Mouse (Mus musculus) embryonic fibroblast, embryonic 13.5 days (primary cell): ENCODE measurements around the gene Vwf. TPM values are rescaled to one million over a fixed set of nuclear protein-coding genes. Genes with fewer than 3 reads are reported as not detected.

Experiments
- H3K27ac ChIP-seq: 2 replicates; pipeline ENCODE4 v1.5.1; 2012; ENCODE audit warnings: low read length, control low read depth, inconsistent platforms; ENCODE audit not compliant: insufficient read depth
- H3K4me1 ChIP-seq: 2 replicates; pipeline ENCODE4 v1.6.1; 2011; ENCODE audit warnings: low read length; ENCODE audit not compliant: control insufficient read depth, insufficient read depth
- H3K4me3 ChIP-seq: 2 replicates; pipeline ENCODE4 v1.5.1; 2011; ENCODE audit warnings: mild to moderate bottlenecking, control low read depth, low read length; ENCODE audit not compliant: insufficient read depth
- CTCF ChIP-seq: IDR thresholded peaks from 2 replicates; pipeline ENCODE4 v1.5.1; 2011; ENCODE audit warnings: mild to moderate bottlenecking, control low read depth, low read length, moderate library complexity, borderline replicate concordance; ENCODE audit not compliant: insufficient read depth
- POLR2A ChIP-seq: IDR thresholded peaks from 2 replicates; pipeline ENCODE4 v1.6.1; 2011; ENCODE audit warnings: low read depth, mild to moderate bottlenecking, control low read depth, low read length, moderate library complexity
- polyA plus RNA-seq: library from polyadenylated mRNA; stranded (reverse); fragments of >200 nt; gene quantifications from 2 replicates; pipeline ENCODE4 v1.2.4, GENCODE M21; 2011; ENCODE audit warnings: low read depth; ENCODE audit not compliant: missing spikeins, insufficient read length

Vwf gene
- polyA plus RNA-seq, 1 experiment: not detected

DNA sequence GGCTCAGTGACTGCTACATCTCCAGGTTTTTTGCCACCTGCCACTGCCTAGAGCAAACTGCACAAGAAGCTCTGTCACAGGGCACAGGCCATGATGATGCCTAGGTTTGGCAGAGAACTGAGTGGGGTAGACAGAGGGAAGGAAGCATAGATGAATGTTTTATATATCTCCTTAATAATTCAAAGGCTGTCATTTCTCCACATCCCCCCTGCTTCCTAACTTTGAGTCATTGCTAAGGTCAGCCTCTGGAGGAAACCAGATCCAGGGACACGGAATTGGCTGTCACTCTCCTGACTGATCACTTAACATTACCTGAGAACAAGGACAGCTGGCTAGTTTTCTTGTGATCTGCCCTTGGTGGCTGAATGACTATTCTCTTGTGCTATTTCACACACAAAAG is 141.4 kb downstream of the Vwf start:
- Histone ChIP-seq H3K27ac (no peak overlapping the region), H3K4me1 (peaks cover 2% of the 10 kb centered on the region; the same call in 1 of the 2 replicates), H3K4me3 (no peak overlapping the region)
- TF ChIP-seq POLR2A (no peak), CTCF (no peak)

DNA sequence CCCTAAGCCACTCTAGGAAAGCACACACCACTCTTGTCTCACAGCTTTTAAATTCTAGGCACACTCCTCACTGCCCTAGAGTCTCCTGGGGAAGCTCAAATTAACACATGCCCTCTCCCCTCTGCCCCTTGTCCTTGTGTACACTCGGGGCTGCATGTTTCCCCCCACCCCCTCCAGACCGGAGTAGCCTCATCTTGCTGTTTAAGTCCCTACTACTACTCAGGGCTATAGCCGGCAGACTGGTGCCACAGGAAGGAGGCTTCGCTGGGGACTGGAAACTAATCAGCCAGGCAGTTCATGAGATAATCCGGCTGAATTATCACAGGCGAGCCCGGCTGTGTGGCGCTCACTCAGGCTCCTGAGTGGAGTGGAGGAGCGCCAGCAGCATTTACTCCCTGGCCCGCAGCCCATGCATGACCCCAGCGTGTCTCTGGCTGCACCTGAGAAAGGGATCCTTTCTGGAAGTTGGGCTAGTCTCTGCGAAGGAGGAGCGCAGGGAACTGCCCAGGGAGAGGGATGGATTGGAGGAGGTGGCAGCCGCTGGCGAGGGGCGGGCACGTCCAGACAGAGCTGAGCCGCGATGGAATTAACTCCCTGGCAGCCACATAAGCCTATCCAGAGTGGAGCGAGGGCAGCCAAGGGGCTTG is 143.6 kb downstream of the Vwf start, which contains the start of gene Ano2:
Ano2 (plus strand) TSS at position 363 of the 647 bp plus-strand sequence.
- Histone ChIP-seq H3K4me1 (peaks cover 2% of the 10 kb centered on the region; the same call in 1 of the 2 replicates), H3K4me3 (no peak within 1 kb of the TSS), H3K27ac (no peak within 1 kb of the TSS)
- no peak for TF ChIP-seq POLR2A
- TF ChIP-seq CTCF: no peak

- Histone ChIP-seq H3K4me1 (no peaks in the 10 kb centered on the region), H3K27ac (no peak overlapping the region), H3K4me3 (no peak overlapping the region)
- TF ChIP-seq CTCF: no peak
- TF ChIP-seq POLR2A: no peak
These were observed 154.6 kb downstream of the Vwf start for GRCm38 (mm10) chr6:125701146-125701545.

- no peak overlapping the region for H3K4me3 ChIP-seq
- no peak for TF ChIP-seq POLR2A
- no peak overlapping the region for H3K27ac ChIP-seq
- no peaks in the 10 kb centered on the region for H3K4me1 ChIP-seq
These were observed 164.7 kb downstream of the Vwf start for GRCm38 (mm10) chr6:125711261-125711660.

DNA sequence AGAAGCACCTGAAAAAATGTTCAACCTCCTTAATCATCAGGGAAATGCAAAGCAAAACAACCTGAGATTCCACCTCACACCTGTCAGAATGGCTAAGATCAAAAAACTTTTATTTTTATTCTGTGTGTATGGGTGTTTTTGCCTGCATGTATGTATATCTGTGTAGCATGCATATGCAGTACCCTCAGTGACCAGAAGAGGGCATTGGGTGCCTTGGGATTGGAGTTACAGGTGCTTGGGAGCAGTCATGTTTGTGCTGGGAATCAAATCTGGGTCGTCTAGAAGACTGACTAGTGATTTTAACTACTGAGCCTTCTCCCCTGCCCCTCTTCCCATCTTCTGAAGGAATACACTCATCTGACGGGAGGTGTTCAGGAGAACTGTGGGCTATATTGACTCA is 179.8 kb downstream of the Vwf start:
- Histone ChIP-seq H3K27ac (no peak overlapping the region), H3K4me3 (no peak overlapping the region), H3K4me1 (no peaks in the 10 kb centered on the region)
- TF ChIP-seq POLR2A (no peak), CTCF (no peak)

DNA sequence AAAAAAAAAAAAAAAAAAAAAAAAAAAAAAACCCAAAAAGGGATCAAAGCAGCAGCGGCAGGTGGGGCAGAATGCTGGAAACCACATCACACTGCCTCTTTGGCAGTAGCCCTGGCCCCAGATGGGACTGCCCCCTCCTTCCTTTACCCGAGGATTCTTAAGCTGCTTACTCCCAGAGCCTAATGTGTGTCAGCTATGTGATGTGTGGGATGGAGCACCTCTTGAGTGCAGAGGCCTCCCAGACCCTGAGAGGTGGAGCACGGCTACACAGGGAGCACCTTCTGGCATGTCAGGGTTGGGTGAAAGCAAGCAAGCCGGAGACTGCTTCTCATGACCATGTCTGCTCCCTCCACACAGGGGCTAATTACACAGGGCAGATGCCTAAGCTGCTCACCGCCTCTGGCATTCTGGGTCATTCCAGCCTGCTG is 180.9 kb downstream of the Vwf start:
- TF ChIP-seq POLR2A (no peak), CTCF (no peak)
- H3K4me1 ChIP-seq: no peaks in the 10 kb centered on the region
- H3K27ac ChIP-seq: no peak overlapping the region
- H3K4me3 ChIP-seq: no peak overlapping the region

GRCm38 (mm10) chr6:125729471-125729870 is 182.9 kb downstream of the Vwf start:
- TF ChIP-seq CTCF (no peak), POLR2A (no peak)
- no peaks in the 10 kb centered on the region for H3K4me1 ChIP-seq
- no peak overlapping the region for H3K27ac ChIP-seq
- no peak overlapping the region for H3K4me3 ChIP-seq

DNA sequence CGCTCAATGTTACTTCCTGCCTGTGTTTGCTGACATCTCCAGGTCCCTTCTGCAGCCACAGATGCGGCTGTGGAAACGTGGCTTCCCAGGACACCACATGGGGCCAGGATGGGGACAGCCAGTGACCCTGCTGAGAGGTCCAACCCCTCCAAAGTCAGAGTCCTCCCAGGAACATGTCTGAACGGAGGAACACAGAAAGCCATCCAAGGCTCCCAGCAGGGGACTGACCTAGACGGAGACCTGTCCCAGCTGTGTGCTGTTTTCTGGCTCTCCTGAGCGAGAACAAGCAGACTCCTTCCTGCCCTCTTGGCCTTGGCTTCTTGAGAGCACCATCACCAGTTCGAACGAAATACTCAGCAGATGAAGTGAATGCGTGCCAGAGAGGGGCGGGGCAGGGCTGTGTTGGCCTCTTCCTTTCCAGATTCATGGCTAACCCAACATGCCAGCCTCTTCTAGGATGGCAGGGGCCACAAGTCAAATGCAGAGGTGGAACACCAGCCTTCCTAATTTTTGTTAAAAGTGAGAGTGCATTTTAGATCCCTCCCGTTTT is 183.5 kb downstream of the Vwf start:
- H3K4me1 ChIP-seq: no peaks in the 10 kb centered on the region
- no peak for TF ChIP-seq POLR2A
- no peak for TF ChIP-seq CTCF
- no peak overlapping the region for H3K4me3 ChIP-seq
- no peak overlapping the region for H3K27ac ChIP-seq

Other genes with a start within 250 kb of the Vwf start
- gene Ltbr, start 232.9 kb upstream of the Vwf start, polyA plus RNA-seq: 67.1 and 77.6 TPM in 2 replicates
- 0.48 and 0.70 TPM in 2 replicates for gene Scnn1a, start 226.1 kb upstream of the Vwf start, polyA plus RNA-seq
- gene Tnfrsf1a, start 197.4 kb upstream of the Vwf start, polyA plus RNA-seq: 126 and 140 TPM in 2 replicates
- gene Plekhg6, start 166.0 kb upstream of the Vwf start, polyA plus RNA-seq: 0.15 TPM in 1 of 2 replicates, not detected in the other
- 170 and 246 TPM in 2 replicates for gene Cd9, start 52.0 kb upstream of the Vwf start, polyA plus RNA-seq
- gene Ano2, start 143.6 kb downstream of the Vwf start, polyA plus RNA-seq: not detected in 2 replicates